Mouse (Mus musculus) cerebellum, adult 2 months (tissue): Measurements from ENCODE around the gene Dlg1.

Experiments
- CTCF ChIP-seq: fragments of 200-500 bp; IDR thresholded peaks from 2 replicates; pipeline ENCODE4 v1.5.1; 2011; ENCODE audit warnings: low read depth, mild to moderate bottlenecking, control low read depth, low read length, moderate library complexity, borderline replicate concordance; ENCODE audit not compliant: insufficient read depth
- POLR2A ChIP-seq: fragments of 200-500 bp; IDR thresholded peaks from 2 replicates; pipeline ENCODE4 v1.6.1; 2011; ENCODE audit warnings: low read length, control low read depth, borderline replicate concordance; ENCODE audit not compliant: insufficient read depth

DNA sequence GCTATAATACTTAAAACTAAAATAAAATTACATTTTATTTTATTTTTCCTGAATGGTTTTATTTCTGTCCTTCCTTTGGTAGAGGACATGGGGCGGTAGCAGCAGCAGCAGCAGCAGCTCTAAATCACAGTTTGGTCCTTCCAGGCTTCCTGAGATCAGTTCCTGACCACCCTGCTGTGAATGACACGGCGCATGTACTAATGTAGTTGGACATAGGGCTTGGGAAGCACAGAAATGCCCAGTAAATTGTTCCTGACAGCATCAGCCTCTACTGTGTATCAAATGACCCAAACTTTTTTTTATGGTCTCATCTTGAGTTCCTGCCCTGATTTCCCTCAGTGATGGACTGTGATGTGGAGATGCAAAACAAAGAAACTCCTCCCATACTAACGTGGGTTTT is 61.6 kb downstream of the Dlg1 start:
- TF ChIP-seq CTCF, result no peak
- TF ChIP-seq POLR2A, result no peak
